Mouse (Mus musculus): Measurements from ENCODE around the gene Gm10715. TPM values are rescaled to one million over a fixed set of nuclear protein-coding genes. Genes with fewer than 3 reads are reported as not detected.
"Not testable (repeated sequence)": the region's sequence is repeated elsewhere in the genome, so short reads cannot be mapped to it uniquely, and the experiment has no call there.

Gene Gm10715
- total RNA-seq (2021), result not detected

- intact Hi-C loops (cut with DNase I); DNase-seq: not testable (repeated sequence)
Measured at GRCm38 (mm10) chr9:3036577-3036976, at the start of gene Gm10715. Gm10715 (plus strand) TSS chr9:3036877.

- intact Hi-C loops (cut with DNase I); DNase-seq: not testable (repeated sequence)
Measured at GRCm38 (mm10) chr9:3000445-3000972, 36.2 kb upstream of the Gm10715 start, which contains the start of gene Gm10722. Gm10722 (plus strand) TSS chr9:3000922.

- intact Hi-C loops (cut with DNase I); DNase-seq: not testable (repeated sequence)
Measured at GRCm38 (mm10) chr9:3001006-3001405, 35.7 kb upstream of the Gm10715 start.

- intact Hi-C loops (cut with DNase I), result not testable (repeated sequence)
Measured at GRCm38 (mm10) chr9:3001948-3002659, 34.6 kb upstream of the Gm10715 start.

GRCm38 (mm10) chr9:3002794-3003396 is 33.8 kb upstream of the Gm10715 start, which contains the start of gene Gm11168:
Gm11168 (plus strand) TSS chr9:3003346.
- DNase-seq; intact Hi-C loops (cut with DNase I): not testable (repeated sequence)

More at GRCm38 (mm10) chr9:3001948-3002659, 34.6 kb upstream of the Gm10715 start:
- DNase-seq, result peak; percentile 80

- DNase-seq; intact Hi-C loops (cut with DNase I): not testable (repeated sequence)
Measured at GRCm38 (mm10) chr9:3006179-3006578, 30.5 kb upstream of the Gm10715 start.

- intact Hi-C loops (cut with DNase I); DNase-seq: not testable (repeated sequence)
Measured at GRCm38 (mm10) chr9:3006636-3007035, 30.0 kb upstream of the Gm10715 start.

- DNase-seq; intact Hi-C loops (cut with DNase I): not testable (repeated sequence)
Measured at GRCm38 (mm10) chr9:3007272-3007671, 29.4 kb upstream of the Gm10715 start.

GRCm38 (mm10) chr9:3009331-3009730 is 27.3 kb upstream of the Gm10715 start:
- DNase-seq; intact Hi-C loops (cut with DNase I): not testable (repeated sequence)

GRCm38 (mm10) chr9:3012054-3012621 is 24.5 kb upstream of the Gm10715 start:
- DNase-seq; intact Hi-C loops (cut with DNase I): not testable (repeated sequence)

GRCm38 (mm10) chr9:3012733-3013279 is 23.9 kb upstream of the Gm10715 start, which contains the start of gene Gm10721:
Gm10721 (plus strand) TSS chr9:3013140.
- intact Hi-C loops (cut with DNase I); DNase-seq: not testable (repeated sequence)

GRCm38 (mm10) chr9:3015354-3015753 is 21.3 kb upstream of the Gm10715 start, which contains the start of gene Gm10720:
Gm10720 (plus strand) TSS chr9:3015654.
- DNase-seq; intact Hi-C loops (cut with DNase I): not testable (repeated sequence)

- intact Hi-C loops (cut with DNase I); DNase-seq: not testable (repeated sequence)
Measured at GRCm38 (mm10) chr9:3015896-3016295, 20.8 kb upstream of the Gm10715 start.

GRCm38 (mm10) chr9:3017108-3017507 is 19.6 kb upstream of the Gm10715 start, which contains the start of gene Gm10719:
Gm10719 (plus strand) TSS chr9:3017408.
- intact Hi-C loops (cut with DNase I); DNase-seq: not testable (repeated sequence)

GRCm38 (mm10) chr9:3018944-3019343 is 17.7 kb upstream of the Gm10715 start:
- intact Hi-C loops (cut with DNase I), result not testable (repeated sequence)
- peak; percentile 59 for DNase-seq

- intact Hi-C loops (cut with DNase I), result not testable (repeated sequence)
- DNase-seq, result peak; percentile 20
Measured at GRCm38 (mm10) chr9:3019835-3020727, 16.6 kb upstream of the Gm10715 start.

GRCm38 (mm10) chr9:3022316-3023008 is 14.2 kb upstream of the Gm10715 start:
- intact Hi-C loops (cut with DNase I); DNase-seq: not testable (repeated sequence)

- DNase-seq; intact Hi-C loops (cut with DNase I): not testable (repeated sequence)
Measured at GRCm38 (mm10) chr9:3023312-3023984, 13.2 kb upstream of the Gm10715 start, which contains the start of gene Gm10718. Gm10718 (plus strand) TSS chr9:3023547.
